Mouse (Mus musculus): ENCODE results near the gene Topbp1.
A peak's percentile ranks its signal among the peaks of the same experiment; 100 is the strongest.

DNA sequence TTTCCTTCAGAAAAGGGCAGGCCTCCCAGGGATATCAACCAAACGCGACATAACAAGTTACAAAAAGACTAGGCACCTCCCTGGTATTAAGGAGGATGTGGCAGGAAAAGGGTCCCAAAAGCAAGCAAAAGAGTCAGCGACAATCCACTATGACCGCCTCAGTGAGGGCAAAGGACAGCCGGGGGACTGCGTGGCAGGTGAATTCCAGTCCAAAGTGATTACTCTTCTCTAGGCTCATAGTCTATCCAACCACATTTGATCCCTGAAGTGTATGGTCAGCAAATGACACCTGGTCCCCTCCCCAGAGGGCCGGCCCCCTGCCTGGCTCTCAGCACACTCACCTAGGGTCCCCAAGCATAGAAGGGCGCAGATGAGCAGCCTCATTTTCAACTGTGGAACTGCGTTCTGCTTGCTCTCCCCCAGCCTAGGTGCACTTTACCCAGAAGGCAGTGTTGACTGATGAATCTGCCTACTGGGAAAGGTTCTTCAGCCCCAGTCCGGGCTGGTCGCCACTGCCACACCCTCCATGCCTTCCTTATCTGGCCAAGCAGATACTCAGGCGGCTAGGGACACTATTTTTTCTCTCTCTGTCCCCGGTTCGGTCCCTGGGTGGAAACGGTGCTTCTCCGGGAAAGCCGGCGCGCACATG lies 17.1 kb upstream of the Topbp1 start:
- peak; percentile 89 for TF ChIP-seq GATA1 (IDR thresholded peaks at IDR 0.05; ENCODE audit: low read length)
- TF ChIP-seq TAL1 (IDR thresholded peaks at IDR 0.05; ENCODE audit: low read length): peak; percentile 82

All from erythroblast, embryonic 14.5 days (primary cell).